Mouse (Mus musculus): ENCODE measurements around the gene Cdkal1.

GRCm38 (mm10) chr13:29388918-29389317 lies 466.6 kb downstream of the Cdkal1 start:
- TF ChIP-seq POLR2A (IDR thresholded peaks at IDR 0.05; ENCODE audit: low read depth, low read length) (no peak), CTCF (IDR thresholded peaks at IDR 0.05; ENCODE audit: extremely low read depth, insufficient read length, insufficient replicate concordance, low read depth, low read length) (no peak)

Measured in small intestine, adult 2 months (tissue).